Mouse (Mus musculus): ENCODE data around the gene Olfr680-ps1.
"Not testable (repeated sequence)": the region's sequence is repeated elsewhere in the genome, so short reads cannot be mapped to it uniquely, and the experiment has no call there.

The Olfr680-ps1 gene

DNA sequence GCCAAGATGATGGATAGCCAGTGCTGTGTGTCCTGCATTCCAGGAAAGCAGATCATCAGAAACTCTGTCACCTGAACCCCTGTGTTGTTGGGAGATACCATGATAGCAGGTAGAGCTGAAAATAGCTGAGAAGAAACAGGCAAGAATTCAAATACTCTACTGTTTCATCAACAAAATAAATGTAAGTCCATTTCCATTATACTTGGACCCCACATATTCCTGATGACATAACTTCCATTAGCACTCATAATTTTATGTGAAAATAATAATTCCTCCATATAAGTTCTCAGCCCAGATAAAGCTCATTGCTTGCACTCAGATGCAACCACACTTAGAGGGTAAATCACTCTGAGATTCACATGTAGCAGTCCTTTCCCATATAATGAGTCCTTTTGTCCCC lies at the start of gene Olfr680-ps1:
TSS of gene Olfr680-ps1 (minus strand) at position 101 of the 400 bp plus-strand sequence.
- not testable (repeated sequence) for DNase-seq

- no peak for DNase-seq
Measured at GRCm38 (mm10) chr7:105141275-105141674, 48.7 kb upstream of the Olfr680-ps1 start.

- no peak for DNase-seq
Measured at GRCm38 (mm10) chr7:105116536-105116935, 23.9 kb upstream of the Olfr680-ps1 start, which contains the start of gene Olfr681. TSS of gene Olfr681 (plus strand) at chr7:105116836.

GRCm38 (mm10) chr7:105080905-105081304 lies 11.7 kb downstream of the Olfr680-ps1 start, which contains the start of gene Olfr679:
TSS of gene Olfr679 (plus strand) at chr7:105081205.
- DNase-seq = no peak

DNA sequence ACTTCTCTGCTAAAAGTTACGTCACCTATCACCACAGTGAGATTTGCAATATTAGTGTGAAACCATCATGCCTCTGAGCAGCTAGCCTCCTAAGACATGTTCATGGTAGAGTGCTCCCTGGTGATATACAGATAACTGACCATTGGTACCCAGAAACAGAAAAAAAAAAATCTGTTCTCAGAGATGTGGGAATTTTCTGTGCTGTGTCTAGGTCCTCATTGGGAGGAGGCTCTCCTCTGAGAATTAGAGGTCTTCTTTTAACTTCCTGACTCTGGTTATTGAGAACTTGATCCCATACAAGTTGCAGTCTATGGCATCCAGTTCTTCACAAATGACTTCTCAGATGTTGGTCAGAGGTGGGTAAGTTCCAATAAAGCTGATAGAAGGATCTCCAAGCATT lies 28.4 kb downstream of the Olfr680-ps1 start, which contains the start of gene Olfr678:
TSS of gene Olfr678 (plus strand) at position 301 of the 400 bp plus-strand sequence.
- no peak for DNase-seq

GRCm38 (mm10) chr7:105058951-105059350 lies 33.7 kb downstream of the Olfr680-ps1 start:
- no peak for DNase-seq
